Comparison of ENCODE assay signal across 9 mouse cellular contexts in genomic region chr1:144406387-144407383, GRCm38 (mm10).
DNase-seq lines count a peak whose midpoint lies in the region; ATAC-seq lines count a peak whose summit lies in the region.
"Had no signal": no experiment of that assay in that cellular context is flagged by ENCODE, and none has a peak within 500 bp of the region (broad histone marks: within the 10 kb centered on the region; RNA-seq: fewer than 3 reads in every experiment).

No protein-coding gene starts in this region.

- H3K36me3 ChIP-seq in forebrain, embryonic 16.5 days (ENCODE audit: control insufficient read depth, insufficient read depth): no peaks in the 10 kb centered on the region
- no peaks in the 10 kb centered on the region for H3K36me3 ChIP-seq in hindbrain, embryonic 16.5 days (ENCODE audit: control insufficient read depth, insufficient read depth, low read length)

- H3K9ac ChIP-seq in forebrain, embryonic 16.5 days (replicated peaks; ENCODE audit: low read depth, low read length): no peak overlapping the region
- H3K9ac ChIP-seq in hindbrain, embryonic 16.5 days (ENCODE audit: low read depth, low read length): no peak overlapping the region

- peak; percentile 73 for DNase-seq in MN1 (ENCODE audit: low spot score)
- peak; percentile 47 for DNase-seq in cerebellum, adult 11 months
- peak; percentile 83 to 88 for DNase-seq in layer of hippocampus, postnatal 36 days
- peak; percentile 90 for DNase-seq in right cerebral cortex, adult 18-20 months
- peak; percentile 45 to 63 for DNase-seq in urinary bladder, adult 18-20 months (ENCODE audit: low spot score in 2 of 2)

- no peak overlapping the region for H3K4me2 ChIP-seq in forebrain, embryonic 16.5 days (ENCODE audit: low read length)
- H3K4me2 ChIP-seq in hindbrain, embryonic 16.5 days (ENCODE audit: low read length): peak overlapping the region; percentile 25; the same call in 1 of the 2 replicates

- H3K4me3 ChIP-seq in forebrain, embryonic 16.5 days (replicated peaks; ENCODE audit: low read length): no peak overlapping the region
- H3K4me3 ChIP-seq in hindbrain, embryonic 16.5 days (ENCODE audit: low read length): no peak overlapping the region
- H3K4me3 ChIP-seq: myocyte had no signal

- no peaks in the 10 kb centered on the region for H3K4me1 ChIP-seq in forebrain, embryonic 16.5 days (replicated peaks; ENCODE audit: control insufficient read depth, insufficient read depth, low read length)
- no peaks in the 10 kb centered on the region for H3K4me1 ChIP-seq in hindbrain, embryonic 16.5 days (ENCODE audit: control insufficient read depth, insufficient read depth, low read depth, low read length)

- peak; percentile 93 for ATAC-seq in forebrain, embryonic 16.5 days
- peak; percentile 96 for ATAC-seq in hindbrain, embryonic 16.5 days
- ATAC-seq in megakaryocyte, adult 5-6 weeks (ENCODE audit: poor library complexity, severe bottlenecking): peak; percentile 99

- no peak overlapping the region for H3K27ac ChIP-seq in forebrain, embryonic 16.5 days (ENCODE audit: low read length)
- no peak overlapping the region for H3K27ac ChIP-seq in hindbrain, embryonic 16.5 days (ENCODE audit: low read depth, low read length)

- no peaks in the 10 kb centered on the region for H3K27me3 ChIP-seq in forebrain, embryonic 16.5 days (replicated peaks; ENCODE audit: control insufficient read depth, insufficient read depth, low read length)
- no peaks in the 10 kb centered on the region for H3K27me3 ChIP-seq in hindbrain, embryonic 16.5 days (replicated peaks; ENCODE audit: control insufficient read depth, insufficient read depth, low read length)

- H3K9me3 ChIP-seq in forebrain, embryonic 16.5 days (ENCODE audit: control insufficient read depth, low read length): no peaks in the 10 kb centered on the region
- H3K9me3 ChIP-seq in hindbrain, embryonic 16.5 days (ENCODE audit: control insufficient read depth, low read length): no peaks in the 10 kb centered on the region

- WGBS in forebrain, embryonic 16.5 days: 22% methylated on average over 15 of the region's 15 CpGs
- 24% methylated on average over 14 of the region's 15 CpGs for WGBS in hindbrain, embryonic 16.5 days
